Mouse (Mus musculus) forebrain, postnatal 0 days (tissue): ENCODE results near the gene Pstpip1. TPM values are rescaled to one million over a fixed set of nuclear protein-coding genes. Genes with fewer than 3 reads are reported as not detected.

Experiments used
- ATAC-seq: fragments of 200-750 bp; cut with Nextera tagmentation; 2 replicates; pipeline ENCODE4 v1.8.0; 2017; ENCODE audit warnings: mild to moderate bottlenecking, moderate library complexity
- DNase-seq: peaks from one replicate; pipeline ENCODE4 v3.0.0-alpha.2; 2015
- H3K27ac ChIP-seq: fragments of 300-500 bp; sonication (generic); 2 replicates; pipeline ENCODE4 v1.5.1; 2014; ENCODE audit warnings: low read depth, mild to moderate bottlenecking, antibody characterized with exemption, low read length, moderate library complexity, mixed read lengths
- H3K27me3 ChIP-seq: fragments of 300-500 bp; sonication (generic); 2 replicates; pipeline ENCODE4 v1.6.1; 2014; ENCODE audit warnings: mild to moderate bottlenecking, low read length, mixed read lengths; ENCODE audit not compliant: insufficient read depth
- H3K36me3 ChIP-seq: fragments of 300-500 bp; sonication (generic); 2 replicates; pipeline ENCODE4 v1.6.1; 2014; ENCODE audit warnings: mild to moderate bottlenecking, moderate library complexity; ENCODE audit not compliant: insufficient read depth
- H3K4me1 ChIP-seq: fragments of 300-500 bp; sonication (generic); 2 replicates; pipeline ENCODE4 v1.6.1; 2014; ENCODE audit warnings: antibody characterized with exemption; ENCODE audit not compliant: insufficient read depth
- H3K4me2 ChIP-seq: fragments of 300-500 bp; sonication (generic); 2 replicates; pipeline ENCODE4 v1.6.1; 2014; ENCODE audit warnings: low read depth, mild to moderate bottlenecking, moderate library complexity
- H3K4me3 ChIP-seq: fragments of 300-500 bp; sonication (generic); 2 replicates; pipeline ENCODE4 v1.5.1; 2014; ENCODE audit warnings: low read depth, low read length, mixed read lengths
- H3K9ac ChIP-seq: fragments of 300-500 bp; sonication (generic); 2 replicates; pipeline ENCODE4 v1.6.1; 2014; ENCODE audit warnings: mild to moderate bottlenecking
- H3K9me3 ChIP-seq: fragments of 300-500 bp; sonication (generic); 2 replicates; pipeline ENCODE4 v1.6.1; 2016; ENCODE audit warnings: low read length
- CTCF ChIP-seq: sonication (generic); IDR thresholded peaks from 2 replicates; pipeline ENCODE4 v1.5.1; 2016; ENCODE audit warnings: antibody characterized with exemption, control low read depth, low read depth
- WGBS: fragments of 180-500 bp; shearing (Covaris S2); extraction: QIAGEN DNeasy Blood & Tissue Kit; methylation state at CpG from one replicate; pipeline ENCODE4 v1.1.7; 2014; 5-methylcytosine and 5-hydroxymethylcytosine counted together
- polyA plus RNA-seq: library from polyadenylated mRNA; unstranded; fragments of >200 nt; fragmentation: Nextera tagmentation; extraction: Ambion mirVana; gene quantifications from 2 replicates; pipeline ENCODE4 v1.2.1, GENCODE M21; 2015
- total RNA-seq: library from RNA; depleted of rRNA; stranded (reverse); fragments of >200 nt; gene quantifications from 2 replicates; pipeline ENCODE4 v1.2.3, GENCODE M21; 2014; rRNA removed

Pstpip1 gene
- total and polyA plus RNA-seq, 2 experiments from 2014 or later: 1.0 to 3.0 TPM

DNA sequence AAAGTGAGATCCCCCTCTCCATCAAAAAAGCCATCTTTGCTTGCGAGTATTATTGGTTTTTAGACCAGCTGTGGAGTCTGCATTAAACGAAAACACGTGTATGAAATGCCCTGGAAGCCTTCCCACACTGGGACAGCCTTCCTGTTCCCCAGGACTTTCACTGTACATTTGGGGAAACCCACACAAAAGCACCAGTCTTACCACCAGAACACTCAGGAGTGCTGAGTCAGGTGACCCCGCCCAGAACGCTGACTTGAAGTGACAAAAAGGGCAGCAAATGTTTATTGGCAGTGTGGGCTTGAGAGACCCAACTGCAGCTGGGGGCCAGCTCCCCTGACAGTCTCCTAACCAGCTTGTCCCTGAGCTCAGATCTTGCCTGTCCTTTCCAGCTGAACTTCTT is 76.4 kb downstream of the Pstpip1 start:
- no peak overlapping the region for H3K4me3 ChIP-seq
- ATAC-seq (no peak), DNase-seq (no peak)
- no peak overlapping the region for H3K9ac ChIP-seq
- no peaks in the 10 kb centered on the region for H3K36me3 ChIP-seq
- 60% methylated on average over 5 of the region's 5 CpGs for WGBS
- H3K4me1 ChIP-seq: peaks cover 4% of the 10 kb centered on the region
- H3K27me3 ChIP-seq: no peaks in the 10 kb centered on the region
- TF ChIP-seq CTCF: no peak
- no peaks in the 10 kb centered on the region for H3K9me3 ChIP-seq
- no peak overlapping the region for H3K4me2 ChIP-seq
- no peak overlapping the region for H3K27ac ChIP-seq

DNA sequence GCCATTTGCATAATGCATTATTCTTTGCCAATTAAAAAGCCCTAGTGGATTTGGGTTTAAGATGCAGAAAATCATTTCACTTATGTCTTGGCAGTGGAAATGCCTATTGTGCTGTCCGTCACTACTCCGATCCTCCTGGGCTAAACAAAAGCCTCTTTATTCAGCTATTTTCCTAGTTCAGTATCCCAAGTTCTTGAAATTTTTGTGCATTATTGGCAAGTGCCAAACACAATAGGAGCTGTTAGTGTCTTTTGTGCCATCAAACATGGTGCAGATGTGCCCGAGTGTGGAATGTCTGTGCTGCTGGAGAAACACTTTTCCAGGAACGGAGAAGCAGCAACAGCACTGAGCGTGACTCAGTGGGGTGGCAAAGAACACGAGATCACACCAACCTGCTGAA is 77.9 kb downstream of the Pstpip1 start:
- H3K27me3 ChIP-seq: no peaks in the 10 kb centered on the region
- TF ChIP-seq CTCF: no peak
- H3K36me3 ChIP-seq: no peaks in the 10 kb centered on the region
- no peak overlapping the region for H3K27ac ChIP-seq
- no peaks in the 10 kb centered on the region for H3K9me3 ChIP-seq
- 8% methylated on average over 6 of the region's 6 CpGs for WGBS
- H3K4me2 ChIP-seq: peak overlapping the region; percentile 23; the same call in 1 of the 2 replicates
- no peak overlapping the region for H3K9ac ChIP-seq
- no peak overlapping the region for H3K4me3 ChIP-seq
- ATAC-seq (peak; percentile 43; the same call in 1 of the 2 replicates), DNase-seq (no peak)
- no peaks in the 10 kb centered on the region; the same call in 1 of the 2 replicates for H3K4me1 ChIP-seq

DNA sequence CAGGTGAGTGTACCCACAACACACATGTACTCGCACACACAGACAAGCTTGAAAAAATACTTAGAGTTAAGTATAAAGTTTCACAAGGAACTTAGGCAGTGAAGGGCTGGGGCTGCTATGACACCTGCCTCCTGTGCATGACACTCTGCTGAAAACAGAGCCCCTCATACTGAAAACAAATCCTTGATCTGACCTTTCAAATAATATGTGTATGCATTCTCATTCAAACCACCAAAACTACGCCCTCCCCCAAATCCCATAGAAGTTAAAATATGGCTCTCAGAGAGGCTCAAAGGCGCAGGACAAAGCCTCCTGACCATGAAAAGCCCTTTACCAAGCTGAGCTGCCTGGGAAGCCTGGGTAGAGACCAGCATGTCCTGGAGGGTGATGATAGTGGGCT is 85.6 kb downstream of the Pstpip1 start:
- peaks cover 2% of the 10 kb centered on the region; the same call in 1 of the 2 replicates for H3K4me1 ChIP-seq
- H3K9me3 ChIP-seq: no peaks in the 10 kb centered on the region
- no peaks in the 10 kb centered on the region for H3K36me3 ChIP-seq
- H3K27ac ChIP-seq: no peak overlapping the region
- no peak overlapping the region for H3K4me2 ChIP-seq
- no peaks in the 10 kb centered on the region for H3K27me3 ChIP-seq
- no peak for TF ChIP-seq CTCF
- no peak overlapping the region for H3K9ac ChIP-seq
- no peak for ATAC-seq
- DNase-seq: no peak
- WGBS: 88% methylated on average over 3 of the region's 3 CpGs
- H3K4me3 ChIP-seq: no peak overlapping the region

DNA sequence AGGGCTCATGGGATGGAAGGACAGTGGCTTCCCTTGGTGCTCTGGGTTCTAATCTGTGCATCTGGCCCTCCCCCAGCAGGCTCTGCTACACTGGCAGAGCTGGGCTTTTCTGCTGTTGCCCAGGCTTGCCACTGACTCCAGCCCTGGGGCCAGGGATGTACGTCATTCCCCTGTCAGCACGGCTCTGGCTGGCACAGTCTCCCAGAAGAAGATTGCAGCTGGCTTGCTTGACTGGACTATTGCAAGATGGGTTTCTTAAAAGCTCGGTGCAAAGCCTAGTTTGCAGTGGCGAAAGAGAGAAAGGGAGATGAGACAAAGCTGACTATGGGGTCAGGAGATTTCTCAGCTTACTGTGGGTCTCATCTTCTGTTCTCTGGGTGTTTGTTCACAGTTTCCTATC is 87.6 kb downstream of the Pstpip1 start:
- no peaks in the 10 kb centered on the region for H3K9me3 ChIP-seq
- DNase-seq (no peak), ATAC-seq (no peak)
- H3K4me1 ChIP-seq: peaks cover 4% of the 10 kb centered on the region; the same call in 1 of the 2 replicates
- no peaks in the 10 kb centered on the region for H3K27me3 ChIP-seq
- H3K9ac ChIP-seq: no peak overlapping the region
- no peaks in the 10 kb centered on the region for H3K36me3 ChIP-seq
- WGBS: 80% methylated on average over 4 of the region's 4 CpGs
- no peak overlapping the region for H3K27ac ChIP-seq
- no peak overlapping the region for H3K4me2 ChIP-seq
- TF ChIP-seq CTCF: no peak
- no peak overlapping the region for H3K4me3 ChIP-seq

Other genes starting within 250 kb of the Pstpip1 start
- 43.3 and 48.8 TPM in 2 replicates for gene Scaper, start 151.8 kb upstream of the Pstpip1 start, total RNA-seq
- gene Scaper, start 151.8 kb upstream of the Pstpip1 start, polyA plus RNA-seq: 25.2 and 33.0 TPM in 2 replicates
- gene 4930563M21Rik, start 79.4 kb upstream of the Pstpip1 start, total RNA-seq: not detected in 2 replicates
- not detected in 2 replicates for gene 4930563M21Rik, start 79.4 kb upstream of the Pstpip1 start, polyA plus RNA-seq
- gene Rcn2, start 48.1 kb upstream of the Pstpip1 start, total RNA-seq: 135 and 157 TPM in 2 replicates
- 254 and 274 TPM in 2 replicates for gene Rcn2, start 48.1 kb upstream of the Pstpip1 start, polyA plus RNA-seq
- 414 and 430 TPM in 2 replicates for gene Tspan3, start 75.5 kb downstream of the Pstpip1 start, total RNA-seq
- gene Tspan3, start 75.5 kb downstream of the Pstpip1 start, polyA plus RNA-seq: 642 and 649 TPM in 2 replicates